Mouse (Mus musculus): ENCODE measurements around the gene Cpt1c. TPM values are rescaled to one million over a fixed set of nuclear protein-coding genes. Genes with fewer than 3 reads are reported as not detected.

The Cpt1c gene
- polyA plus RNA-seq, 1 experiment from 2014 or later: 16.1 TPM

- Histone ChIP-seq H3K4me2 (replicated peaks) (no peak overlapping the region), H3K27me3 (replicated peaks) (no peaks in the 10 kb centered on the region), H3K4me1 (replicated peaks) (peaks cover 10% of the 10 kb centered on the region; the same call in 1 of the 2 replicates), H3K4me3 (replicated peaks) (no peak overlapping the region), H3K9me3 (no peaks in the 10 kb centered on the region), H3K27ac (no peak overlapping the region), H3K36me3 (peaks cover 53% of the 10 kb centered on the region), H3K9ac (no peak overlapping the region)
- 98% methylated on average over 6 of the region's 6 CpGs for WGBS
- no peak for ATAC-seq
These were observed 37.4 kb upstream of the Cpt1c start for GRCm38 (mm10) chr7:45012011-45012410.

GRCm38 (mm10) chr7:45008411-45008810, 33.8 kb upstream of the Cpt1c start:
- H3K36me3 ChIP-seq: peaks cover 83% of the 10 kb centered on the region

GRCm38 (mm10) chr7:45007846-45008245, 33.2 kb upstream of the Cpt1c start:
- peak; percentile 8; the same call in 1 of the 2 replicates for ATAC-seq

More at GRCm38 (mm10) chr7:45008411-45008810, 33.8 kb upstream of the Cpt1c start:
- no peak overlapping the region for H3K27ac ChIP-seq
- H3K4me2 ChIP-seq (replicated peaks): no peak overlapping the region
- no peaks in the 10 kb centered on the region for H3K4me1 ChIP-seq (replicated peaks)
- H3K9me3 ChIP-seq: no peaks in the 10 kb centered on the region
- H3K27me3 ChIP-seq (replicated peaks): no peaks in the 10 kb centered on the region
- 95% methylated on average over 19 of the region's 19 CpGs for WGBS
- H3K4me3 ChIP-seq (replicated peaks): no peak overlapping the region
- no peak overlapping the region for H3K9ac ChIP-seq
- ATAC-seq: no peak

GRCm38 (mm10) chr7:45007141-45007540, 32.5 kb upstream of the Cpt1c start:
- no peak overlapping the region for H3K9ac ChIP-seq
- ATAC-seq: no peak
- H3K36me3 ChIP-seq: peaks cover 86% of the 10 kb centered on the region
- no peak overlapping the region for H3K27ac ChIP-seq
- H3K27me3 ChIP-seq (replicated peaks): no peaks in the 10 kb centered on the region
- no peak overlapping the region for H3K4me3 ChIP-seq (replicated peaks)
- no peaks in the 10 kb centered on the region for H3K9me3 ChIP-seq
- H3K4me2 ChIP-seq (replicated peaks): no peak overlapping the region
- WGBS: 96% methylated on average over 29 of the region's 29 CpGs
- no peaks in the 10 kb centered on the region for H3K4me1 ChIP-seq (replicated peaks)

More at GRCm38 (mm10) chr7:45007846-45008245, 33.2 kb upstream of the Cpt1c start:
- H3K4me2 ChIP-seq (replicated peaks): no peak overlapping the region
- H3K27ac ChIP-seq: no peak overlapping the region
- H3K9me3 ChIP-seq: no peaks in the 10 kb centered on the region
- WGBS: 94% methylated on average over 30 of the region's 30 CpGs
- H3K27me3 ChIP-seq (replicated peaks): no peaks in the 10 kb centered on the region
- no peak overlapping the region for H3K4me3 ChIP-seq (replicated peaks)
- peaks cover 85% of the 10 kb centered on the region for H3K36me3 ChIP-seq
- H3K4me1 ChIP-seq (replicated peaks): no peaks in the 10 kb centered on the region
- H3K9ac ChIP-seq: no peak overlapping the region

GRCm38 (mm10) chr7:45006503-45006902, 31.9 kb upstream of the Cpt1c start:
- H3K27ac ChIP-seq: no peak overlapping the region
- peaks cover 86% of the 10 kb centered on the region for H3K36me3 ChIP-seq
- 94% methylated on average over 12 of the region's 12 CpGs for WGBS
- 0 out of 2 replicates have a peak, but pooled peaks cover 3% of the 10 kb centered on the region for H3K4me1 ChIP-seq (replicated peaks)
- H3K4me3 ChIP-seq (replicated peaks): no peak overlapping the region
- H3K9me3 ChIP-seq: no peaks in the 10 kb centered on the region
- H3K9ac ChIP-seq: no peak overlapping the region
- H3K4me2 ChIP-seq (replicated peaks): no peak overlapping the region
- ATAC-seq: no peak
- no peaks in the 10 kb centered on the region for H3K27me3 ChIP-seq (replicated peaks)

- Histone ChIP-seq H3K36me3 (peaks cover 84% of the 10 kb centered on the region), H3K4me3 (replicated peaks) (no peak overlapping the region), H3K4me2 (replicated peaks) (no peak overlapping the region), H3K9ac (no peak overlapping the region), H3K27me3 (replicated peaks) (no peaks in the 10 kb centered on the region), H3K9me3 (no peaks in the 10 kb centered on the region), H3K27ac (no peak overlapping the region), H3K4me1 (replicated peaks) (0 out of 2 replicates have a peak, but pooled peaks cover 3% of the 10 kb centered on the region)
- ATAC-seq: no peak
- WGBS: 88% methylated on average over 6 of the region's 6 CpGs
These were observed 30.8 kb upstream of the Cpt1c start for GRCm38 (mm10) chr7:45005321-45005992.

- WGBS: 58% methylated on average over 3 of the region's 3 CpGs
- ATAC-seq: no peak
These were observed 29.9 kb upstream of the Cpt1c start for GRCm38 (mm10) chr7:45004546-45004945.

GRCm38 (mm10) chr7:45002440-45002839, 27.8 kb upstream of the Cpt1c start:
- Histone ChIP-seq H3K27ac (no peak overlapping the region), H3K36me3 (peaks cover 61% of the 10 kb centered on the region), H3K9ac (no peak overlapping the region), H3K4me2 (replicated peaks) (no peak overlapping the region), H3K4me1 (replicated peaks) (peaks cover 13% of the 10 kb centered on the region), H3K9me3 (no peaks in the 10 kb centered on the region), H3K4me3 (replicated peaks) (no peak overlapping the region), H3K27me3 (replicated peaks) (no peaks in the 10 kb centered on the region)
- 85% methylated on average over 7 of the region's 7 CpGs for WGBS
- no peak for ATAC-seq

More at GRCm38 (mm10) chr7:45004546-45004945, 29.9 kb upstream of the Cpt1c start:
- Histone ChIP-seq H3K4me3 (replicated peaks) (no peak overlapping the region), H3K9ac (no peak overlapping the region), H3K27me3 (replicated peaks) (no peaks in the 10 kb centered on the region), H3K36me3 (peaks cover 80% of the 10 kb centered on the region), H3K4me2 (replicated peaks) (no peak overlapping the region), H3K27ac (no peak overlapping the region), H3K4me1 (replicated peaks) (peaks cover 7% of the 10 kb centered on the region; the same call in 1 of the 2 replicates), H3K9me3 (no peaks in the 10 kb centered on the region)

GRCm38 (mm10) chr7:45000539-45001114, 26.0 kb upstream of the Cpt1c start:
- H3K27ac ChIP-seq: no peak overlapping the region

GRCm38 (mm10) chr7:44999753-45000152, 25.1 kb upstream of the Cpt1c start:
- Histone ChIP-seq H3K4me1 (replicated peaks) (peaks cover 23% of the 10 kb centered on the region), H3K27me3 (replicated peaks) (no peaks in the 10 kb centered on the region), H3K27ac (no peak overlapping the region), H3K4me2 (replicated peaks) (0 out of 2 replicates have a peak overlapping the region, but pooled peaks have one; percentile 11), H3K36me3 (peaks cover 40% of the 10 kb centered on the region), H3K9me3 (no peaks in the 10 kb centered on the region), H3K9ac (no peak overlapping the region), H3K4me3 (replicated peaks) (0 out of 2 replicates have a peak overlapping the region, but pooled peaks have one; percentile 1)
- 76% methylated on average over 11 of the region's 11 CpGs for WGBS
- ATAC-seq: no peak

More at GRCm38 (mm10) chr7:45000539-45001114, 26.0 kb upstream of the Cpt1c start:
- Histone ChIP-seq H3K4me1 (replicated peaks) (peaks cover 23% of the 10 kb centered on the region), H3K9me3 (no peaks in the 10 kb centered on the region), H3K27me3 (replicated peaks) (no peaks in the 10 kb centered on the region), H3K36me3 (peaks cover 43% of the 10 kb centered on the region), H3K9ac (no peak overlapping the region), H3K4me3 (replicated peaks) (no peak overlapping the region), H3K4me2 (replicated peaks) (no peak overlapping the region)
- ATAC-seq: no peak
- 83% methylated on average over 21 of the region's 21 CpGs for WGBS

GRCm38 (mm10) chr7:44998501-44998955, 23.9 kb upstream of the Cpt1c start, which contains the start of gene Bcl2l12:
Gene Bcl2l12, minus strand, starts transcription at chr7:44998712.
- H3K4me1 ChIP-seq (replicated peaks): peaks cover 23% of the 10 kb centered on the region
- H3K27me3 ChIP-seq (replicated peaks): no peaks in the 10 kb centered on the region
- H3K36me3 ChIP-seq: peaks cover 36% of the 10 kb centered on the region
- no peaks in the 10 kb centered on the region for H3K9me3 ChIP-seq
- peak within 1 kb of the TSS; percentile 86 for H3K27ac ChIP-seq
- H3K4me2 ChIP-seq (replicated peaks): peak within 1 kb of the TSS; percentile 84
- peak within 1 kb of the TSS; percentile 52 for H3K4me3 ChIP-seq (replicated peaks)
- WGBS: under 1% methylated on average over 18 of the region's 18 CpGs
- ATAC-seq: peak; percentile 6
- peak within 1 kb of the TSS; percentile 70 for H3K9ac ChIP-seq

- Histone ChIP-seq H3K9ac (peak overlapping the region; percentile 70), H3K4me2 (replicated peaks) (peak overlapping the region; percentile 84), H3K4me1 (replicated peaks) (peaks cover 23% of the 10 kb centered on the region), H3K27me3 (replicated peaks) (no peaks in the 10 kb centered on the region), H3K4me3 (replicated peaks) (peak overlapping the region; percentile 52), H3K9me3 (no peaks in the 10 kb centered on the region), H3K36me3 (peaks cover 35% of the 10 kb centered on the region), H3K27ac (peak overlapping the region; percentile 86)
- 2% methylated on average over 15 of the region's 15 CpGs for WGBS
- peak; percentile 23 for ATAC-seq
These were observed 23.3 kb upstream of the Cpt1c start for GRCm38 (mm10) chr7:44997940-44998428.

All from intestine, embryonic 15.5 days (tissue).